Mouse (Mus musculus) lung, postnatal 0 days (tissue): Measurements from ENCODE around the gene Slc2a9.

Experiments
- CTCF ChIP-seq: IDR thresholded peaks from 2 replicates; pipeline ENCODE4 v1.5.1; 2016; ENCODE audit warnings: antibody characterized with exemption, mild to moderate bottlenecking
- EP300 ChIP-seq: IDR thresholded peaks from 2 replicates; pipeline ENCODE4 v1.6.1; 2016; ENCODE audit warnings: antibody characterized with exemption, mild to moderate bottlenecking, control low read depth

- TF ChIP-seq CTCF: no peak
- TF ChIP-seq EP300: no peak
Measured at GRCm38 (mm10) chr5:38318966-38319786, 183.8 kb downstream of the Slc2a9 start, which contains the start of gene Drd5.
